Mouse (Mus musculus) olfactory bulb, adult 2 months (tissue): ENCODE measurements around the gene Adgrl3.

Experiments
- CTCF ChIP-seq: fragments of 200-500 bp; IDR thresholded peaks from 2 replicates; pipeline ENCODE4 v1.5.1; 2012; ENCODE audit warnings: low read depth, mild to moderate bottlenecking, low read length, moderate library complexity; ENCODE audit not compliant: insufficient read depth
- POLR2A ChIP-seq: fragments of 200-500 bp; IDR thresholded peaks from 2 replicates; pipeline ENCODE4 v1.6.1; 2012; ENCODE audit warnings: mild to moderate bottlenecking, low read depth, low read length, moderate library complexity; ENCODE audit not compliant: insufficient read depth

- no peak for TF ChIP-seq CTCF
- no peak for TF ChIP-seq POLR2A
Measured at GRCm38 (mm10) chr5:81524532-81524961, 504.6 kb downstream of the Adgrl3 start.
